Mouse (Mus musculus) C2C12 (cell line): ENCODE results near the gene Nova1. TPM values are rescaled to one million over a fixed set of nuclear protein-coding genes. Genes with fewer than 3 reads are reported as not detected.

Experiments
- H3K27me3 ChIP-seq: one replicate; pipeline ENCODE4 v1.6.1; 2011; ENCODE audit not compliant: control insufficient read depth, insufficient read depth, insufficient read length
- H3K36me3 ChIP-seq: one replicate; pipeline ENCODE4 v1.6.1; 2011; ENCODE audit not compliant: control insufficient read depth, insufficient read depth
- H3K4me3 ChIP-seq: one replicate; pipeline ENCODE4 v1.5.1; 2011; ENCODE audit warnings: mild to moderate bottlenecking, control low read depth; ENCODE audit not compliant: poor library complexity, insufficient read depth, severe bottlenecking
- H3K79me2 ChIP-seq: one replicate; pipeline ENCODE4 v1.6.1; 2011; ENCODE audit not compliant: control insufficient read depth, insufficient read depth
- H3K79me3 ChIP-seq: one replicate; pipeline ENCODE4 v1.6.1; 2011; ENCODE audit warnings: low read depth, control low read depth
- H3ac ChIP-seq: one replicate; pipeline ENCODE3; 2011; ENCODE audit warnings: low read depth; ENCODE audit not compliant: control insufficient read depth, insufficient read length
- CEBPB ChIP-seq: IDR thresholded peaks from one replicate; pipeline ENCODE4 v1.6.1; 2011; ENCODE audit warnings: low read depth, mild to moderate bottlenecking, control low read depth, moderate library complexity
- CTCF ChIP-seq: IDR thresholded peaks from one replicate; pipeline ENCODE4 v1.5.1; 2011; ENCODE audit not compliant: control insufficient read depth, insufficient read depth, insufficient read length
- FOSL1 ChIP-seq: IDR thresholded peaks from one replicate; pipeline ENCODE4 v1.8.0; 2011; ENCODE audit warnings: mild to moderate bottlenecking, low read length; ENCODE audit not compliant: poor library complexity, insufficient read depth, severe bottlenecking
- MAX ChIP-seq: IDR thresholded peaks from one replicate; pipeline ENCODE4 v1.6.1; 2011; ENCODE audit warnings: mild to moderate bottlenecking, control low read depth
- MYOD1 ChIP-seq: IDR thresholded peaks from one replicate; pipeline ENCODE4 v1.6.1; 2011; ENCODE audit warnings: low read depth; ENCODE audit not compliant: control insufficient read depth, insufficient read length
- MYOG ChIP-seq: IDR thresholded peaks from one replicate; pipeline ENCODE4 v1.6.1; 2011; ENCODE audit not compliant: control insufficient read depth, insufficient read length; ENCODE audit errors: extremely low read depth
- USF1 ChIP-seq: IDR thresholded peaks from one replicate; pipeline ENCODE4 v1.6.1; 2011; ENCODE audit warnings: low read depth, mild to moderate bottlenecking, control low read depth, moderate library complexity
- polyA plus RNA-seq: library from polyadenylated mRNA; unstranded; fragments of >200 nt; fragmentation: generic; extraction: Trizol; gene quantifications from one replicate; pipeline ENCODE4 v1.2.1, GENCODE M21; 2012; ENCODE audit warnings: missing spikeins

The Nova1 gene
- polyA plus RNA-seq, 1 experiment: 0.01 TPM

DNA sequence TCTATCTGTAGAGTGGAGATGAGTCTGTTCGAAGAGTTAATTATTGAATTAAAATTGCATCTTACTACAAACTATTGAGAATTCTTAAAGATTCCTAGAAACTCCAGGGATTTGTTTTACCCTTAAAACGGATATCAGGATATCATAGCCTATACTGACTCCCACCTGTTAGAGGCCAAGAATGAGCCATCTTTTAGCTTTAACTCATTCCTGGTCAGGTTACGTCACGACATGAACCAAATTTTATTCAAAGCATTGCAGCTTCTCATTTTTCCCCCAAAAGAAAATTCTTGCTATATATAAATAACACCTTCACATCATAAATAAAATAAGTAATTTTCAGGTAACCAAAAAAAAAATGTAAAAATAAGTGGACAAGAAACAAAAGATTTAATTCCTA is 3.9 kb downstream of the Nova1 start:
- H3K79me2 ChIP-seq: no peaks in the 10 kb centered on the region
- H3K79me3 ChIP-seq: no peaks in the 10 kb centered on the region
- H3K36me3 ChIP-seq: no peaks in the 10 kb centered on the region
- no peak overlapping the region for H3K4me3 ChIP-seq
- H3K27me3 ChIP-seq: peaks cover 8% of the 10 kb centered on the region
- no peak for TF ChIP-seq MYOG
- no peak for TF ChIP-seq CEBPB
- TF ChIP-seq MYOD1: no peak
- H3ac ChIP-seq: no peak overlapping the region

DNA sequence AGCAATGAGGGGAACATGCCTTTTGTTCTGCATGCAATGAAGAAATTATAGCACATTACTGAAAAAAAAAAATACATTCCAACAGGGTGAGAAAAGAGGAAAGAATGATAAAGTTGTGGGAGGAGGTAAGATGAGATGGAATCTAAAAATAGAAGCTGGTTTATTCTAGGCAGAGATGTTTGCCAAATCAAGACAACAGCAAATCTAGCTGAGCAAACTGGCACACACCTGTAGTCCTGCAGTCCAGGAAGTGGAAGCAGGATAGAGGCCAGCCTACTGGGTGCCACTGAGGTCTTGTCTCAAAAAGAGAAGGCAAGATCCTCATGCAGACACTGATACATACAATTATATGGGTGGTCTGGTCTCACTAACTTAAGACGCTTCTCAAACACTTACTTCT is 17.4 kb downstream of the Nova1 start:
- TF ChIP-seq USF1: no peak
- TF ChIP-seq CEBPB: no peak
- TF ChIP-seq FOSL1: no peak
- TF ChIP-seq MYOG: no peak

DNA sequence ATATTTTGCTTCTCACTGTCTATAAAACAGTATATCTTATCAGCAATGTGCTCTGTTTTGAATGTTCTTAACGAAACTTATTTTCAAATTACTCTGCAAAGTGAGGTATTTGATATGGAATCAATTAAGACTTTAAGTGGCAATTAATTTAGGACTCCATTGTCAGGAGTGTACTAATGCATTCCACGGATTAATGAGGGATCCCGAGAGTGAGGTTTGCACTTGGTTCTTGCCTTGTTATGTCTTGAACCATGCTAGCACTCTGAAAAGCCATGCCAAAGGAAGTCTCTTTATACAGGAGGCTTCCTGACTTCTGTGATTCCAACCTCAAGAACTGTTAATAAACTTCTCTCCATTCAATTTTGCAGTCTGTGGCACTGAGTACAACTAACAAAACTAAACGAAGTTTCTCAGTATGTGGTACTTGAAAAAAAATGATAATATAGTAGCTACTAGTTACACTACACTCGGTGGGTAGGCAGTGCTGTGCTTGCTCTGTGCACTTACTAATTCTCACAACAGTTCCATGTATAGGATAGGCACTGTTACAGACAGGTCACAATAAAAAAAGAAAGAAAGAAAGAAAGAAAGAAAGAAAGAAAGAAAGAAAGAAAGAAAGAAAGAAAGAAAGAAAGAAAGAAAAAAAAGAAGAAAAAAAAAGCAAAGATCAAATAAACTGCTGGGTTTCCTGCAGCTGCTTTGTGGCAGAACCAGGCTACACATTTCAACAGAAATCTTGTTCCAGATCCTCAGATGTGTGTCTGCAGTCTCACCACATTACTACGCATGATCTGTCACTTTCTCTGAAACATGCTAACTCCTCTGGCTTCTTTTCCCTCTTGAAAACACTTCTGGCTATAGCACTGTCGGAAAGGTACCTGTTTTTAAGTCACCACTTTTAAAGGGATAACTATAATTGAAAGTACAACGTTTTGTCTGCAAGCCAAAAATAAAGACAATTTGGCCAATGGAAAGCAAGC is 36.1 kb downstream of the Nova1 start:
- H3K79me3 ChIP-seq: no peaks in the 10 kb centered on the region
- H3K36me3 ChIP-seq: no peaks in the 10 kb centered on the region
- no peaks in the 10 kb centered on the region for H3K27me3 ChIP-seq
- no peaks in the 10 kb centered on the region for H3K79me2 ChIP-seq
- no peak overlapping the region for H3ac ChIP-seq
- TF ChIP-seq MYOD1 (no peak), CTCF (no peak), FOSL1 (no peak), CEBPB (no peak), MYOG (no peak)
- H3K4me3 ChIP-seq: no peak overlapping the region

More for the DNA sequence above, 17.4 kb downstream of the Nova1 start:
- no peak overlapping the region for H3ac ChIP-seq
- H3K27me3 ChIP-seq: no peaks in the 10 kb centered on the region
- H3K4me3 ChIP-seq: no peak overlapping the region
- H3K79me2 ChIP-seq: no peaks in the 10 kb centered on the region
- no peaks in the 10 kb centered on the region for H3K79me3 ChIP-seq
- no peaks in the 10 kb centered on the region for H3K36me3 ChIP-seq

DNA sequence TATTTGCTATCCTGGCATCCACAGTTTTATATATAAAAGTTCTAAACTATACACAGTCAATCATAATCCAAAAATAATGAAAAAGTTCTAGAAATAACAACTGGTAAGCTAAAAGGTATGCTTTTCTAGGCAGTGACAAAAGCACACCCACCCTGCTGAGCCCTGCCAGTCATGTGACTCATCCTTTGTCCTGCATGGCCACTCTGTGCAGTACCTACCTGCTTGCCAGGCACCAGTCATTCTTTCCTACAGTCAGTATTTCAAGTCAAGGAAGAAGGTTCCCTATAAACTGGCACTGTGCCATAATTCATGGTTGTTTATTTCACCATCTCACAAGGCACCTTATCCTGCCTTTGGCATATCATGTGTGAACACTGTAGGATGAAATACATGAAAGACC is 37.2 kb downstream of the Nova1 start:
- Histone ChIP-seq H3K27me3 (no peaks in the 10 kb centered on the region), H3K79me3 (no peaks in the 10 kb centered on the region), H3K4me3 (no peak overlapping the region), H3ac (no peak overlapping the region), H3K79me2 (no peaks in the 10 kb centered on the region), H3K36me3 (no peaks in the 10 kb centered on the region)
- no peak for TF ChIP-seq CEBPB
- no peak for TF ChIP-seq USF1
- TF ChIP-seq CTCF: no peak
- no peak for TF ChIP-seq FOSL1
- TF ChIP-seq MAX: no peak
- no peak for TF ChIP-seq MYOD1
- no peak for TF ChIP-seq MYOG

DNA sequence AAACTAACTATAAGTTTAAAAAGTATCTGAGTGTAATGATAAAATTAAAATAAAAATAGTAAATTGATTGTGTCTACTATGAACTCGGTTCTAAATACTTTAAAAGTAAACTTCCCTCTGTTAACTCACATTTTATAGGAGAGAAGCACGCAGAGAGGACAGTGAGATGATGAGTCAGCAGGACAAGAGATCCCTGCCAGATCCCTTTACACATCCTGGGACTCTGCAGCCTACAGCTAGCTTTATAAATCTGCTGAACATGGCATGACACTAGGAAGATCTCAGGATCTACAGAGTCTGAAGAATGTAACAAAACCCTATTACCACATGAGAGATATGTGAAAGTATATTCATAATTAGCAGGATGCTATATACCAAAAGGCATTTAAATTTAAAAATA is 37.7 kb downstream of the Nova1 start:
- no peak overlapping the region for H3K4me3 ChIP-seq
- no peaks in the 10 kb centered on the region for H3K79me2 ChIP-seq
- TF ChIP-seq FOSL1 (no peak), MYOG (no peak), CEBPB (no peak), MYOD1 (no peak), CTCF (no peak), USF1 (no peak), MAX (no peak)
- H3K36me3 ChIP-seq: no peaks in the 10 kb centered on the region
- no peaks in the 10 kb centered on the region for H3K27me3 ChIP-seq
- H3ac ChIP-seq: no peak overlapping the region
- no peaks in the 10 kb centered on the region for H3K79me3 ChIP-seq

DNA sequence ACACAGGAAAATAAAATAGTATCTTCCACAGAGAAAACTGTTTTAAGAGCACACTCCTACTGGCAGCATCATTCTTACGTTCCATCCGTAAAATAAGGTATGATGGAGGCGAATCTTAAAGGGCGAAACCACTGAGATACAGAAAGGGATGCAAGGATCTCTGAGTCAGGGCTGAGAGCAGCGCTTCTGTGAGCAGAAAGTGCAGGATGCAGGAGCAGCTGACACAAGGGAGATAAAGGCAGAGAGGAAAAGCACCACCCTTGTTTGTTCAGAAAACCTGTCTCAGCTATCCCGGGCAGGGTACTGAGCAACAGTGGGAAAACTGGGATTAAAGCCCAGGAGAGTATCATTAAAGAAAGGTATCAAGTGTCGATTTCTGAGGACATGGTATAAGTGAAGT is 59.3 kb downstream of the Nova1 start:
- TF ChIP-seq USF1: no peak
- no peak for TF ChIP-seq MYOD1
- TF ChIP-seq FOSL1: no peak
- TF ChIP-seq CEBPB: no peak
- no peaks in the 10 kb centered on the region for H3K79me2 ChIP-seq
- H3ac ChIP-seq: no peak overlapping the region
- H3K27me3 ChIP-seq: no peaks in the 10 kb centered on the region
- no peak overlapping the region for H3K4me3 ChIP-seq
- no peaks in the 10 kb centered on the region for H3K79me3 ChIP-seq
- no peaks in the 10 kb centered on the region for H3K36me3 ChIP-seq
